Mouse (Mus musculus) heart, embryonic 12.5 days (tissue): ENCODE results near the gene Snrpc. TPM values are rescaled to one million over a fixed set of nuclear protein-coding genes. Genes with fewer than 3 reads are reported as not detected.
"Not testable (repeated sequence)": the region's sequence is repeated elsewhere in the genome, so short reads cannot be mapped to it uniquely, and the experiment has no call there.

Experiments
- ATAC-seq: fragments of 200-750 bp; cut with Nextera tagmentation; 2 replicates; pipeline ENCODE4 v1.8.0; 2017; ENCODE audit warnings: moderate TSS enrichment, moderate library complexity; ENCODE audit not compliant: insufficient number of reproducible peaks, low FRiP score
- H3K27ac ChIP-seq: fragments of 300-500 bp; sonication (generic); 2 replicates; pipeline ENCODE4 v1.5.1; 2016; ENCODE audit warnings: mild to moderate bottlenecking, moderate library complexity; ENCODE audit not compliant: poor library complexity, severe bottlenecking
- H3K27me3 ChIP-seq: fragments of 300-500 bp; sonication (generic); replicated peaks from 2 replicates; pipeline ENCODE4 v1.6.1; 2016; ENCODE audit warnings: mild to moderate bottlenecking, moderate library complexity
- H3K36me3 ChIP-seq: fragments of 300-500 bp; sonication (generic); 2 replicates; pipeline ENCODE4 v1.6.1; 2016; ENCODE audit warnings: mild to moderate bottlenecking, moderate library complexity
- H3K4me1 ChIP-seq: fragments of 300-500 bp; sonication (generic); replicated peaks from 2 replicates; pipeline ENCODE4 v1.6.1; 2016; ENCODE audit warnings: mild to moderate bottlenecking
- H3K4me2 ChIP-seq: fragments of 300-500 bp; sonication (generic); 2 replicates; pipeline ENCODE4 v1.6.1; 2016; ENCODE audit warnings: mild to moderate bottlenecking, moderate library complexity
- H3K4me3 ChIP-seq: fragments of 300-500 bp; sonication (generic); 2 replicates; pipeline ENCODE4 v1.5.1; 2016; ENCODE audit warnings: mild to moderate bottlenecking
- H3K9ac ChIP-seq: fragments of 300-500 bp; sonication (generic); 2 replicates; pipeline ENCODE4 v1.6.1; 2016; ENCODE audit warnings: mild to moderate bottlenecking, moderate library complexity
- H3K9me3 ChIP-seq: fragments of 300-500 bp; sonication (generic); replicated peaks from 2 replicates; pipeline ENCODE4 v1.6.1; 2016; ENCODE audit warnings: mild to moderate bottlenecking, moderate library complexity
- WGBS: fragments of 180-500 bp; shearing (Covaris S2); methylation state at CpG from one replicate; pipeline ENCODE4 v1.1.7; 2016; 5-methylcytosine and 5-hydroxymethylcytosine counted together
- polyA plus RNA-seq: library from polyadenylated mRNA; unstranded; fragments of >200 nt; fragmentation: Nextera tagmentation; extraction: Ambion mirVana; gene quantifications from 2 replicates; pipeline ENCODE4 v1.2.1, GENCODE M21; 2016

Gene Snrpc
- polyA plus RNA-seq: 221 and 222 TPM in 2 replicates

- not testable (repeated sequence) for H3K4me1 ChIP-seq, H3K4me2 ChIP-seq, H3K9ac ChIP-seq, H3K9me3 ChIP-seq, H3K4me3 ChIP-seq, ATAC-seq, H3K27ac ChIP-seq
- peaks cover 14% of the 10 kb centered on the region for H3K36me3 ChIP-seq
- WGBS: 74% methylated on average over 4 of the region's 4 CpGs
- H3K27me3 ChIP-seq: peaks cover 17% of the 10 kb centered on the region; the same call in 1 of the 2 replicates
Observed at GRCm38 (mm10) chr17:27837850-27838249, at the start of gene Snrpc. Gene Snrpc (plus strand): TSS chr17:27838150.

DNA sequence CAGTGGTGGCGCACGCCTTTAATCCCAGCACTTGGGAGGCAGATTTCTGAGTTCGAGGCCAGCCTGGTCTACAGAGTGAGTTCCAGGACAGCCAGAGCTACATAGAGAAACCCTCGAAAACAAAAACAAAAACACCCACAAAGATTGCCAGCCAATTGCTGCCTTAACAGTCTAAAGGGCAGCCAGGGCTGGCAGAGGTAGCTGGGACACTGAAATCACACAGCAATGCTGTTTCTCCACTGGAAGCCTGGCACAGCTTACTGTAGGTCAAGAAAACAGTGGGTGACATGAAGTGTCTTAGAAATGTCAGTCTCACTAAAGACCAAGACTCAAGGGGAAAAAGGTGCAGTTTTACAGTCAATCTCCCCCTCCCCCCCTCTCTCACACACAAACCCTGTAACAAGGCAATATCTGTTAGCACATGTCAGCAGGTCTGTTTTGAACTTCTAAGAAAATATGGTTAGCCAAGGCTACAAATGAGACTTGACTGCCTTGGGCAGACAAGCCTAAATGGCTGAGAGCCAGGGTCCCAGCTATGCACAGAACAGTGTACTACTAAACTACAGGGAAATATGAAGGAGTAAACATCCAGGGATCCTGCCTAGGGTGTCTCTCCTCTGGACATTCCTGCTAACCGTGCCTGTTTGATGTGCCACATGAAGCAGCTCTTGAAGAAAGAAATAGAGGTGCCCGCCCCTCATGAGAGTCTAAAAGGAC is 49.3 kb upstream of the Snrpc start:
- H3K4me2 ChIP-seq: no peak overlapping the region
- H3K9ac ChIP-seq: no peak overlapping the region
- H3K36me3 ChIP-seq: peaks cover 33% of the 10 kb centered on the region
- no peak overlapping the region for H3K4me3 ChIP-seq
- ATAC-seq: no peak
- no peak overlapping the region for H3K27ac ChIP-seq
- 87% methylated on average over 6 of the region's 6 CpGs for WGBS
- no peaks in the 10 kb centered on the region for H3K9me3 ChIP-seq
- peaks cover 11% of the 10 kb centered on the region for H3K4me1 ChIP-seq
- H3K27me3 ChIP-seq: no peaks in the 10 kb centered on the region

- H3K4me3 ChIP-seq: no peak overlapping the region
- no peaks in the 10 kb centered on the region for H3K27me3 ChIP-seq
- no peak overlapping the region for H3K9ac ChIP-seq
- no peak overlapping the region for H3K4me2 ChIP-seq
- no peak overlapping the region for H3K27ac ChIP-seq
- no peak for ATAC-seq
- H3K9me3 ChIP-seq: no peaks in the 10 kb centered on the region
- 87% methylated on average over 5 of the region's 5 CpGs for WGBS
- peaks cover 19% of the 10 kb centered on the region for H3K36me3 ChIP-seq
- H3K4me1 ChIP-seq: peaks cover 11% of the 10 kb centered on the region
Observed at GRCm38 (mm10) chr17:27790015-27790414, 47.9 kb upstream of the Snrpc start.

DNA sequence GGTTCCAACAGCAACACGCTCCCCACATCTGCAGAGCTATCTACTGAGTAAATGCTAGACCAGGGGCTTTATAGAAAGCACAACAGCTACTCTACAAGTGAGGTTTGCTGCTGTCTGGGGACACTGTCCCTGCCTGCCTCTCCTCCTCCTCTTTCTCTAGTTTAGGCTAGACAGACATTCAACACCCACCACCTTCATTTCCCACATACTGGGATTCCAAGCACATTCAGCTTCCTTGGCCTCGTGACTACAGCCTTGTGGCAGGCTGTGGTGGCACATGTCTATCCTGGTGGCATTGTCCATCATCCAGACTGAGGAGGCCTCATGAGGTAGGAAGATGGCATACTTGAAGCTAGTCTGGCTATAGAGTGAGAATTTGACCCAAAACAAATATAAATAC is 47.0 kb upstream of the Snrpc start:
- Histone ChIP-seq H3K4me1 (peaks cover 14% of the 10 kb centered on the region), H3K9me3 (no peaks in the 10 kb centered on the region), H3K27me3 (no peaks in the 10 kb centered on the region), H3K4me3 (no peak overlapping the region), H3K4me2 (no peak overlapping the region), H3K36me3 (peaks cover 10% of the 10 kb centered on the region), H3K27ac (no peak overlapping the region), H3K9ac (no peak overlapping the region)
- no peak for ATAC-seq
- 86% methylated on average over 2 of the region's 2 CpGs for WGBS

DNA sequence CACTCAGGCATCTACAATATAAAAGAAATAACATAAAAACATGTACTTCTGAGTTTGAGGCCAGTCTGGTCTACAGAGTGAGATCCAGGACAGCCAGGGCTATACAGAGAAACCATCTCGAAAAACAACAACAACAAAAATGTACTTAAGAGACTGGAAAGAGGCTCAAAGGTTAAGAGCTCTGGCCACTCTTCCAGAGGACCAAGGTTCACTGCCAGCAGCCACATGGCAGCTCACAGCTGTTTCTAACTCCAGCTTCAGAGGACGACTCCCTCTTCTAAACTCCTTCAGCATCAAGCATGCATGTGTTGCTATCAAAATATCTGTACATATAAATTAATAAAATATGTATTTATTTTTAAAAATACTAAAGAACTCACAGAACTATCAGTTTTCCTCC is 46.4 kb upstream of the Snrpc start:
- ATAC-seq: no peak
- peaks cover 19% of the 10 kb centered on the region for H3K4me1 ChIP-seq
- H3K27me3 ChIP-seq: no peaks in the 10 kb centered on the region
- H3K4me3 ChIP-seq: no peak overlapping the region
- H3K27ac ChIP-seq: no peak overlapping the region
- H3K9ac ChIP-seq: no peak overlapping the region
- H3K9me3 ChIP-seq: no peaks in the 10 kb centered on the region
- no peak overlapping the region for H3K4me2 ChIP-seq
- 81% methylated on average over 2 of the region's 2 CpGs for WGBS
- peaks cover 6% of the 10 kb centered on the region; the same call in 1 of the 2 replicates for H3K36me3 ChIP-seq

DNA sequence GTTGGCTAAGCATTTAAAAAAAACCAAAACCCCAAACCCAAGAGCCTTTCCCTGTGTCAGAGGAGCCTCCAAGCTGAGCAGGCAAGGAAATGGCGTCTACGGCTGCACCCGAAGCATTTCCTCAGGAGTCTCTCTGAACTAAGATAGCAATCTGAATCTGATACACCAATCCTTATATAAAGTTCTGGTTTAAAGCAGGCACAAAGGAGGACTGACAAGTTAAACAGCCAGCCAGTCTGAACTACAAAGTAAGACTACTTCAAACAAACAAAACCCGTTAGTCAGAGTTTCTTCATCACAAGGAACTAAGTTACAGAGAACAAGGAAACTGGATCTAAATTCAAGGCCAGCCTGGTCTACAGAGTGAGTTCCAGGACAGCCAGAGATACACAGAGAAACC is 45.4 kb upstream of the Snrpc start:
- WGBS: 75% methylated on average over 4 of the region's 4 CpGs

GRCm38 (mm10) chr17:27793144-27793543 is 44.8 kb upstream of the Snrpc start:
- no peak for ATAC-seq
- WGBS: 83% methylated on average over 6 of the region's 6 CpGs
- Histone ChIP-seq H3K27me3 (no peaks in the 10 kb centered on the region), H3K4me2 (no peak overlapping the region), H3K9me3 (no peaks in the 10 kb centered on the region), H3K36me3 (peaks cover 6% of the 10 kb centered on the region; the same call in 1 of the 2 replicates), H3K4me3 (no peak overlapping the region), H3K27ac (no peak overlapping the region), H3K4me1 (peaks cover 35% of the 10 kb centered on the region), H3K9ac (no peak overlapping the region)

More for the DNA sequence above, 45.4 kb upstream of the Snrpc start:
- H3K9ac ChIP-seq: no peak overlapping the region
- no peak for ATAC-seq
- H3K9me3 ChIP-seq: no peaks in the 10 kb centered on the region
- no peak overlapping the region for H3K27ac ChIP-seq
- H3K4me3 ChIP-seq: no peak overlapping the region
- no peak overlapping the region for H3K4me2 ChIP-seq
- no peaks in the 10 kb centered on the region for H3K27me3 ChIP-seq
- peaks cover 6% of the 10 kb centered on the region; the same call in 1 of the 2 replicates for H3K36me3 ChIP-seq
- peaks cover 29% of the 10 kb centered on the region for H3K4me1 ChIP-seq

GRCm38 (mm10) chr17:27796780-27797179 is 41.2 kb upstream of the Snrpc start:
- Histone ChIP-seq H3K27ac (peak overlapping the region; percentile 82), H3K9ac (peak overlapping the region; percentile 27; the same call in 1 of the 2 replicates), H3K4me2 (peak overlapping the region; percentile 69), H3K36me3 (peaks cover 6% of the 10 kb centered on the region; the same call in 1 of the 2 replicates), H3K9me3 (no peaks in the 10 kb centered on the region), H3K4me3 (peak overlapping the region; percentile 25), H3K27me3 (no peaks in the 10 kb centered on the region), H3K4me1 (peaks cover 48% of the 10 kb centered on the region)
- peak; percentile 56; the same call in 1 of the 2 replicates for ATAC-seq
- WGBS: 22% methylated on average over 6 of the region's 6 CpGs

DNA sequence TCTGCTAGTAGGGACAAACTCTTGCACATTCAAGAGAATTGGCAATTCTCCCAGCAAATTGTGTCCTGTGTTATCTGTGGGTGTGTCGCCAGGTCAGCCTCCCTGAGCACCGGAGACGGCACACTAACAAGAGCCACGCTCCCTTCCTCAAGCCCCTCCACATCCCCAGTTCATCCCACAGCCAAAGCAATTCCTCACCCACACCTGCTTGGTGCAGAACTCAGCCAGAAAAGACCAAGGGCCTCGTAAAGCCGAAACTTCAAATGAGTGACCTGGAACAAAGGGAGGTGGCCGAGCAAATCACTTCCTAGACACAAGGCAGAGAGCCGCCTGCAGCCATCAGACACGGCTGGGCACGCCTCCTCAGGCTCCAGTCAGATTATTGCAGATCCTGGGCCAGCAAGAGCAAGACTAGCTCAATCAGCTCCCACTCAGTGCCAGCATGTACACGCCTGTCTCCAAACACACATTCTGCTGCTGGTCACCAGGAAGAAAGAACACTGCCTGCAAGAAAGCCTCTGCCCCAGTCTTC is 40.5 kb upstream of the Snrpc start:
- ATAC-seq: 0 out of 2 replicates have a peak, but pooled peaks have one; percentile 52
- H3K9me3 ChIP-seq: no peaks in the 10 kb centered on the region
- H3K4me3 ChIP-seq: peak overlapping the region; percentile 25
- peaks cover 48% of the 10 kb centered on the region for H3K4me1 ChIP-seq
- peaks cover 6% of the 10 kb centered on the region; the same call in 1 of the 2 replicates for H3K36me3 ChIP-seq
- peak overlapping the region; percentile 82 for H3K27ac ChIP-seq
- 19% methylated on average over 11 of the region's 11 CpGs for WGBS
- peak overlapping the region; percentile 69 for H3K4me2 ChIP-seq
- peak overlapping the region; percentile 47 for H3K9ac ChIP-seq
- no peaks in the 10 kb centered on the region for H3K27me3 ChIP-seq

GRCm38 (mm10) chr17:27799771-27800584 is 38.0 kb upstream of the Snrpc start:
- Histone ChIP-seq H3K9me3 (no peaks in the 10 kb centered on the region), H3K4me2 (peak overlapping the region; percentile 10), H3K27ac (peak overlapping the region; percentile 80), H3K27me3 (no peaks in the 10 kb centered on the region), H3K4me1 (peaks cover 58% of the 10 kb centered on the region), H3K36me3 (no peaks in the 10 kb centered on the region), H3K9ac (peak overlapping the region; percentile 32; the same call in 1 of the 2 replicates), H3K4me3 (no peak overlapping the region)
- WGBS: 48% methylated on average over 16 of the region's 16 CpGs
- ATAC-seq: peak; percentile 52; the same call in 1 of the 2 replicates
